Mouse (Mus musculus) heart, postnatal 4 days (tissue): ENCODE measurements at regions not wholly inside any gene's neighbourhood (a gene's known extent, or its start where the extent isn't known, plus 50 kb on each side); places are given as distances from the start of the nearest gene placed in this dataset.

Source experiments
- DNase-seq: peaks from one replicate; pipeline ENCODE4 v3.0.0; 2021

- DNase-seq, result no peak
These were observed 433.4 kb upstream of the Ptbp2 start for GRCm38 (mm10) chr3:120217710-120218109.

DNA sequence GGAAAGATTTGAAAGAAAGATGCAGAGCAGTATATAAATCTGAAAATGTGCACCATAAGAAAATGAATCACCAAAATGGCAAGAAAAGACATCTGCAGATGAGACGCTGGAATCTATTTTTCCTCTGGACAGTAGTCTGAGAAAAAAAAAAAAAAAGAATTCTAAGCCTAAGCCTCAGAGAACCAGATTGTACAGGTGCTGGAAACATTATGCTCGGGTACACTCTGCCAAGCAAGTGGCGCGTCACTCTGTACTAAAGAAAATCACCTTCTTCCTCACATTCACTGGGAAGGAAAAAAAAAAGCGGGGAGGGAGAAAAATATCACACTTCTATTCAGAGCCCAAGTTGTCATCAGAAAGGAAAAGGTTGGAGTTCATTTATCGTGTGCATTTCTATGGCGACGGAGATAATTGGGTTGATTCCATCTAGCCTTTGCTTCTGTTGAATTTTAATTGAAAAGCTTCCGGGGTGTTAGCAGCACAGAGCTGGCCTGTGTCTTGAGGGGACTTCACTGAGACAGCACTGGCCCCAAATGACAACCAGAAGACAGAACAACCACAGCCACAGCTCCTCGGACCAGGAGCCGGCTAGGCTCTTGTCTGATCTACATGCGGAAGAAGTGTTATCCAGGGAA, 430.5 kb upstream of the Ptbp2 start:
- no peak for DNase-seq

GRCm38 (mm10) chr3:120199403-120199802, 415.1 kb upstream of the Ptbp2 start:
- DNase-seq, result no peak

GRCm38 (mm10) chr3:120194501-120194900, 410.2 kb upstream of the Ptbp2 start:
- no peak for DNase-seq

GRCm38 (mm10) chr3:120192439-120193326, 408.4 kb upstream of the Ptbp2 start:
- peak; percentile 68 for DNase-seq

- DNase-seq, result no peak
These were observed 405.3 kb upstream of the Ptbp2 start for GRCm38 (mm10) chr3:120189606-120190005.

DNA sequence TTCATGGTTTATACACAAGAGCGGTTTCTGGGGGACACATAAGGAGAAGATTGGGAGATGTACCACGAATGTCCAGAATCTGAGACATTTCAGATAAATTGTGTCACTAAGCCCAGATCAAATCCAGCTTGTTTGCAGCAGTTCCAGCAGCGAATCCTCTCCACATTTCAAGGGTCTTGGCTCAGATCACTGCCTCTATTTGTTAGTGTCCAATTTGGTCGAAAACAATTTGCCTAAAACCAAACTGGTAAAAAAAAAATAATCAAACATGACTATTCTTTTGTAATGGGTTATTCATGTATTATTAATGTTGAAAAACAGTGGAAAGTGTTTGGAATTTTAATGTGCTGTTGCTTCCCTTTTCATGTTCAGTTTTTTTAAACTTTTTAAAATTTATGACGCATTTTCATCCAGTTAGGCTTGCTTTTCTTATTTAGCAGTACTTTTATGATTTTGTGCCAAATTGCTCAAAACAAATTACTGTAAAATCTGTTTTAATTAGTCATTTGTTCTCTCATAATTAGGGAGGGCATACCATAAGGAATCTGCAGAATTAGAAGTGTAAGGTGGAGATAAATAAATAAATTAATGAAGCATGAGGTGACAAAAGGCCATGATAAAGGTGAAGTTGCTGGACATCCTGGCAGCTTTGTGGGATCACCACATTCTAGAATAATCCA, 396.8 kb upstream of the Ptbp2 start:
- DNase-seq, result no peak

- DNase-seq, result no peak
These were observed 391.4 kb upstream of the Ptbp2 start for GRCm38 (mm10) chr3:120175632-120176031.
